Mouse (Mus musculus): Measurements from ENCODE around the gene Ei24. TPM values are rescaled to one million over a fixed set of nuclear protein-coding genes. Genes with fewer than 3 reads are reported as not detected.

Ei24 gene
- total RNA-seq (2015; ENCODE audit: low replicate concordance): 6.8 and 9.6 TPM in 2 replicates
- 6.7 and 16.0 TPM in 2 replicates for total RNA-seq (2017; ENCODE audit: low replicate concordance)

DNA sequence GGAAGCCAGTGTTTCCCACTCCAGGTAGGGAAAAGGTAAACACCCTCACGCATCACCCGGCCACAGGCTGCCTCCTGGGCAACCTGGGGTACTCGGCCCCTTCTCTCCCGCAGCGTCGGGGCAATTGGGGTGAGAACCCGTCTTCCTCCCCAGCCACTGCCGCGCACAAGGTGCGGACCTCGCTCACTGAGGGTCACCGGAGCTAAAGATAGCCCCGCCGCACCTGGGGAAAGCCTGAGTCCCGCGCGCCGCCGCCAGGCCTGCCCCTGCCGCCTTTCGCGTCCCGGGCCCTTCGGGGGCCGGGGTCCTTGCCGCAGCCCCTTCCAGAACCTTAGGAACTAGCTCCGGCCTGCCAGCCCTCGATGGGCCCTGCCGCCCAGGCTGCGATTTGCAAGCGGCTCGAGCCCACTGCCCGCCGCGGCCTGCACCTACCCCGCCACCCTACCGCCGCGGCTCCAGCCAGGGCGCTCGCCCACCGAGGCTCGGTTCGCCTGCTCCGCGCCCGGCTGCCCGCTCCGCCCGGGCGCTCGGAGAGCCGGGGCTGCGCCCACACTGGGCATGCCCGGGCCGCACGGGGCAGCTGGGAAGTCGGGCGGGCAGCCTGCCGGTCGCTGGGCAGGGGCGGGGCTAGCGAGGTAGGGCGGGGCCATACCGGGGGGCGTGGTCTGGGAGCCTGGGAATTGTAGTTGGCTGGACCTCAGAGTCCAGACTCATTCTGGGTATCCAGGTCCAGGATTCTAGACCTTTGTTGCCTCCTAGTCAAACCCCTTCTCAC is at the start of gene Ei24:
TSS of gene Ei24 (minus strand) at position 613 of the 775 bp plus-strand sequence.
- ATAC-seq (replicated peaks; ENCODE audit: low FRiP score, poor library complexity, severe bottlenecking): peak; percentile 96

DNA sequence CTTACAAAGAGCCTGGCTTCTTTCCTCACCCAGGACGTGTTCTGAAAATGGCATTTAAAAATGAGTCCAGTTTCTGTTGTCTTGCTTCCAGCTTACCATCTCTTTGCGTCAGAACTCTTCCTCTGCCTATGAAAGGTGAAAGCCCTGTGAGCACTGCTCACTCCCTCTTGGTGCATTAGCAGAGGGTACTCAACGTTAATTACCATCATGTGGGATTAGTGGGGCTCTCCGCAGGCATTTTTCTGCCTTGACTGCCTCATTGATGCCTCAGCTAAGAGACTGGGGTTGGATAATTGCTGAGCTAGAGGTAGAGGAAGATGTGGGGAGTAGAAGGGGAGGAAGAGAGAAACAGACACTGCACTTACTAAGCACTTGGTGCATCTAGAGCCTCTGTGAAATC is 49.2 kb upstream of the Ei24 start:
- no peak for ATAC-seq (replicated peaks; ENCODE audit: low FRiP score, poor library complexity, severe bottlenecking)

DNA sequence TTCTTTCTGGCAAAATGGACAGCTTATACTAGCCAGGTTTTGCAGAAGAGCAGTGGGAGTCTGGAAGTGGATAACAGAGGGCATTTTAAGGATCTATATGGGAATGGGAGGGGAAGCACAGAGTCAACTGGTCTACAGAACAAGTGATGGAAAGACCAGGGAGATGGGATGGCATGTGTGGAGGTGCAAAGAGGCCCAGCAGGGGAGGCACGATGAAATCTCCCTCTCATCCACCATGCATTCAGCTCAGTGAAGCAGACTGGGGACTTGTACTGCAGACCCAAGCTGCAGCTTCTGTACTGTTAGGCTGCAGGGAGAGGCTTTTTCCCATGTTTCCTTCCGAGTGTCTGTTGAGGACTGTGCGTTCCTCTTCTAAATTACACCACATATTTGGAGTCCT is 36.7 kb upstream of the Ei24 start:
- no peak for ATAC-seq (replicated peaks; ENCODE audit: low FRiP score, poor library complexity, severe bottlenecking)

DNA sequence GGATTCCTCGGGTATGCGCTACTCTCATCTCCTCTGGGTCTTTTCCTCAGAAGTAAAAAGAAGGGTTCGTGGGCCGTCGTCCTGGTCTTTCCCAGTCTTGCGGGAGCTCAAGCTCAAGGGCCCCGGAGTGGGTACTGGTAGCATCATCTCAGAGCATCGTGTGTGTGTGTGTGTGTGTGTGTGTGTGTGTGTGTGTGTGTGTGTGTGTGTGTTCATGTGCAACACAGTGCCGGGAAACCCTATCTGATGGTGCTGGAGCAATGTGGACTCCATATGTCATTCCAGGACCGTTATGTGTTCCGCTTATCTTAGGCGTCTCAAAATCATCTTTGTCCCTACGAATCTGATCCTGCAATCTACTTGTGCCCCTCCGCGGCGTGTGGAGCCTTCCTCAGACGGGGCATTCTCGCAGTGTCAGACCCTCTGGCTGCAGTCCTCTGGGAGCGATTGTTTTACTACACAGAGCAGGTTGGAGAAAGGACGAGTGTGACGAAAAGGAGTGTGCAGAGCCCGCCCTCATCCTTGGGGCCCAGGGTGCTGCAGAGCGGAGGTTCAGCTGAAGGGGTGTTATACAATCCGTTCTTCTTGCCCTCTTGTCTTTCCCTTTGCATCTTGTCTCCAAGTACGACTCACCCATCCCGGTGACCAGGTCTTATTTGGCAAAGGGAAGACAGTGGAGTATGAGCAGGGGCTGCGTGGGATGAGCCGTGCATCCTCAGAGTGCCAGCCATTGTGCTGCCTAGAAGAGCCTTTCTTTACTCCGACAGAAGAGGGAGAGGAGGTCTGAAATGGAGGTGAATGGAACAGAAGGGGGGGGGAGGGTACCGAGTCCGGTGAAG is 36.1 kb upstream of the Ei24 start:
- no peak for ATAC-seq (replicated peaks; ENCODE audit: low FRiP score, poor library complexity, severe bottlenecking)

DNA sequence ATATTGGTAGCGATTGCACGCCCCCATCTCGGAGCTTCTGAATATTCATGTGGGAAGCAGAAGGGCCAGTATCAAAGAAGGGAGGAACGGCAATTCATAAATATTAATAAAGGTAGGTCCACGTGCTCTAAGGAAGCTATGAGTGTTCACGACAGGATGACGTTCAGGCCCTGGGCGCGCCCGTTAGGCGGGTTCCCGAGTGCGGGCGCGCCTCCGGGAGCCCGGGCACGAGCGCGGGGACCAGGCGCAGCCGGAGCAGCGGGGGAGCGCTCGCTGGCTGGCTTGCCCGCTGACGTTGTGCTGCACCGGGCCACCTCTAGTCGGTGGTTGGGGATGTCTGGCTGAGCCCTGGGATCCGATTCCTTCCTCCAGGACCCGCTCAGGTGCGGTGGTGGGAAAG is 35.3 kb upstream of the Ei24 start:
- ATAC-seq (replicated peaks; ENCODE audit: low FRiP score, poor library complexity, severe bottlenecking): no peak

DNA sequence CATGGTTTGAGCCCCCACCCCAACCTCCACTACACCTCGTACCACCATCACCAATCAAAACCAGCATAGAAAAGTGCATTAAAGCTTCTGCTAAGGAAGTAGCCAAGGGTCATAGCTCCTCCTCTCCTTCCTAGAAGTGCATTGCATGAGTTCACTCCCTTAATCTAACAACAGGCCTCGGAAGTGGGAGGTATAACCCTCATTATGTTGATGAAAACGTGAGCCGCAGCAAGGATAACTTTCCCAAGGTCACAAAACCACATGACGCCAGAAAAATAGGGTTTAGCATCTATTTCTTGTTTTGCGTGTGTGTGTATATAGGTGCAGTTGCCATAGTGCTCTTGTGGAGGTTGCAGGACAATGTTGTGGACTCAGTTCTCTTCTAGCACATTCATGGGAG is 34.2 kb upstream of the Ei24 start:
- ATAC-seq (replicated peaks; ENCODE audit: low FRiP score, poor library complexity, severe bottlenecking): no peak

DNA sequence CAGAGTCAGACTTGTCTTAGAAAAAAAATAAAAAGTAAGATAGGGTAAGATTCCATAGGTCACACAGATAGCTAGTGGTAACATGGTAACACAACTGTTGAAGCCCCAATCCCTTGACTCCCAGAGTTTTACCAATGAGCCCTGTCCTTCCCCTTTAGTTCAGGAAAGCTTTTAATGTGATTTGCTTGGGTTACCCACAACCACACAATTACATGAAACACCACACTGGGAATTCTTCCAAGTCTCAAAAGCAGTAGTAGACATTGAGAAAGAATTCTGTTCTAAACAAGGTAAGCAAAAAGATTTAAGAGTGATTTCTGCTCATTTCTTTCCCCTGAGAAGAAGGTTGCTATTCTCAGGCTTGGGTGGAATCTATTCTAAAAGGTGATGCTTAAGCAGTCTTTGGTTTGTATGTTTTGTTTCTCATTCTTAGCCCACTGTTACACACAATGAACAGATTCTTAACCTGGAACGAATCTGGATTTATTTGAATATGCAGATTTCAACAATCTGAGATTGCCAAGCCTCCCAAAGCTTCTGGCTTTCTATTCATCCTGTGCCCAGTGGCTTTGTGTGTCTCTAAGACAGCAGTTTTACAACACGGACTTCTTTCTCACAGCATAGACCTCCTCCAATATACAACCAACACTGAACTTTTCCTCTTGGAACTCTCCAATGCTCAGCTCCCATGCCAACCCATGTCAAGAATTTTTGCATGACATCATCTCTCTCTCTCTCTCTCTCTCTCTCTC is 29.6 kb upstream of the Ei24 start:
- no peak for ATAC-seq (replicated peaks; ENCODE audit: low FRiP score, poor library complexity, severe bottlenecking)

DNA sequence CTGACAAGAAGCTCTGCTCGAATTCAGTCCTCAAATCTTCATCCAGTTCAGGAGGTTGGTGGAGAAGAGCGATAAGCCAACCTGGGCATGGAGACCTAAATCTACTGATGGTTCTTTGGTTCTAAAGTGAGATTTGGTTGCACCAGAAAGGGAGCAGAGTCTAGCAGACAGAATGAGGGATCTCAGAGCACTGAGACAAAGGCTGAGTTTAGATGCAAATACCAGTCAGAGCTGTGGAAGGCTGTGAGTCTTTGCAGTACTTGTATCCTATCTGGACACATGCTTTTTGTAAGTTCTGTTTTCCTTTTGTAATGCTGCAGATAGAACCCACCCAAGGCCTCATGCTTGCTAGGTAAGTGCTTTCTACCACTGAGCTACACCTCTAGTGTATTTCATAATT is 24.8 kb upstream of the Ei24 start:
- ATAC-seq (replicated peaks; ENCODE audit: low FRiP score, poor library complexity, severe bottlenecking): no peak

DNA sequence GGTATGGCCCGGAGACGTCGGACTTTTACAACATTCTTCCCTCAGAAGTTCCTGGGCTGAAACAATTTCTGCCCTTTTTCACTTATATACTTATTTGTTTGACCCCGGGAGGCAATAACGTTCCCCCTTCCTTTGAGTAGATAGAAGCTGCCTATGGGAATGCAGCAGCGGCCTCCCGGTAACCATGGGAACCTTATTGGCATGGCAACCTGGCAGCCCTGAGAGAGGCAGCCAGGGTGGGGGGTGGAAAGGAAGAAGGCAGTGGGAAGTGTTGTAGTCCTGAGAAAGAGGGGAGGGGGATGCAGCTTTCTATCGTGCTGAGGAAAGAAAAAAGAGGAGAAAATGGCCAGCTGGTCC is 24.4 kb upstream of the Ei24 start, which contains the start of gene Fez1:
TSS of gene Fez1 (plus strand) at position 221 of the 357 bp plus-strand sequence.
- no peak for ATAC-seq (replicated peaks; ENCODE audit: low FRiP score, poor library complexity, severe bottlenecking)

DNA sequence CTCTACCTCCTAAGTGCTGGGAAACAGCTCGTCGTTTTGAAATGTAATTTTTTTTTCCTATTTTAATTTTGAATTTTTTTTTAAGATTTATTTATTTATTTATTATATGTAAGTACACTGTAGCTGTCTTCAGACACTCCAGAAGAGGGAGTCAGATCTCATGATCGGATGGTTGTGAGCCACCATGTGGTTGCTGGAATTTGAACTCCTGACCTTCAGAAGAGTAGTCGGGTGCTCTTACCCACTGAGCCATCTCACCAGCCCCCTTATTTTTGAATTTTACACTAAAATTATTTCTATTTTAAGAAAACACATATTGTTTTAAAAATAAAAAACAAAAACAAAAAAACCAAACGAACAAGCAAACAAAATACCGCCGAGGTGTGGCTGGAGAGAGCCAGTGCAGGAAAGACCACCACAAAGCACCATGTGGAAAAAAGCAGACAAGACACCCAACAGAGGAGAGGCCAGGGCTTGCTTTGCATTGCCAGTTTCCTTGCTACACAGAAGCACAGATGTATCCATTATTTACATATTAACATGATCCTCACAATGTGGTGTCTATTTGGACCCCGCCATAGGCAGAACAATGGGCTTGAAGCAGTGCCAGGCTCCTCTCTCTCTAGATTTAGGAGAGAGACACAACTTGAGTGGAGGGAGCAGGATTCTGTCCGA is 23.9 kb upstream of the Ei24 start:
- no peak for ATAC-seq (replicated peaks; ENCODE audit: low FRiP score, poor library complexity, severe bottlenecking)

DNA sequence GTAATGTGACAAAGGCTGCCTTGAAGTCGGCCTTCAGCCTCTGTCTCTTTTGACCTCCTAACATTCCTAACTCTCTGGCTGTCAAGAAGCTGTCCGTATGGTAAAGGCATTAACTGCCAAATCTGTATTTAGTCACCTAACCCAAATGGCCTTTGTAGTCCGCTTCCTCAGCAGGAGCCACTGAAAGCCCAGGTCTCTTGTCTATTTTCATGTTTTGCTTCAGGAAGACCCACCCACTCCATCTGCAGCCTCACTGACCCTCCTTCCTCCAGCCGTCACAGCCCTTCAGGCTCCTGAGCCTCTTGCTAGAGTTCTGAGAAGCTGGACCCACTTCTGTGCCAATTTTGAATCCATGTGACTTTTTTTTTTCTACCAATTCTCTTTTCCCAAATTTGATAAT is 21.7 kb upstream of the Ei24 start:
- ATAC-seq (replicated peaks; ENCODE audit: low FRiP score, poor library complexity, severe bottlenecking): no peak

DNA sequence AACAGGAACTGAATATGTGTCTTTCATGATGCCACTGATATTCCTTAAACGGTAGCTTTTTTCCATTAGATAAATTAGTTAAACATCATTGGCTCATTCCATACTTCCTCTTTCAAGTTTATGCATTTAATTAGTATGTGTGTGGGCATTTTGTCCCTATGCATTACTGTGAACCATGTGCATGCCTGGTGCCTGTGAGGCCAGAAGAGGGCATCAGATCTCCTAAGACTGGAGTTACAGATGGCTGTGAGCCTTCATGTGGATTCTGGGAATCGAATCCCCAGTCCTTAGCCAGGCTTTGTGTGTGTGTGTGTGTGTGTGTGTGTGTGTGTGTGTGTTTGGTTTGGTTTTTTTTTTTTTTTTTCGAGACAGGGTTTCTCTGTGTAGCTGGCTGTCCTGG is 17.3 kb upstream of the Ei24 start:
- no peak for ATAC-seq (replicated peaks; ENCODE audit: low FRiP score, poor library complexity, severe bottlenecking)

DNA sequence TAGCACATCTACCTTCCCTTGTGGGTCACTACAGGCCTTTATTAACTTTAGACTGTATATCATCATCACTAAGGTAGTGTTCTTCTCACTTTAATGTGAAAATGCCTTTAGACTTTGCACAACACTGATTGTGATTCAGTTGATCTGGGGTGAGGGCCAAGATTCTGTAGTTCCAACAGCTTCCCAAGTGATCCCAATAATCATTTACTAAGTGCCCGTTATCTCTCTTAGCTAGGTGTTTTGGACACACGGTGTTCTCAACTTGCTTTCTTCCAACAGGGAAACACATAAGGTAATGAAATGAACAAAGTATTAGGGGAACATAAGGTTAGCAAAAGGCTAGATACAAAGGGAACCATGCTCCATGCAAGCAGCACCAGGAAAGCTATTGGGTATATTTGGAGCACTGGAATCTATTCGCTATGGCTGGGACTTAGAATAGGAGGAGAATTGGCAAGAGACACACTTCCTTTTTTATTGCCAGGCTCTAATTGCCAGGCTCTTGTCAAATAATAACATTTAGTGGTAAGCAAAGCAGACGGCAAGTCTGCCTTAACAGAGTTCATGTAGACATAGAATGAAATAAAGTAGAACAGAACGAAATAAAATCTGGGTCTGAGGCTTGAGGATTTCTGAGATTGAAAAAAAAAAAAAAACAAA is 11.1 kb upstream of the Ei24 start:
- ATAC-seq (replicated peaks; ENCODE audit: low FRiP score, poor library complexity, severe bottlenecking): no peak

DNA sequence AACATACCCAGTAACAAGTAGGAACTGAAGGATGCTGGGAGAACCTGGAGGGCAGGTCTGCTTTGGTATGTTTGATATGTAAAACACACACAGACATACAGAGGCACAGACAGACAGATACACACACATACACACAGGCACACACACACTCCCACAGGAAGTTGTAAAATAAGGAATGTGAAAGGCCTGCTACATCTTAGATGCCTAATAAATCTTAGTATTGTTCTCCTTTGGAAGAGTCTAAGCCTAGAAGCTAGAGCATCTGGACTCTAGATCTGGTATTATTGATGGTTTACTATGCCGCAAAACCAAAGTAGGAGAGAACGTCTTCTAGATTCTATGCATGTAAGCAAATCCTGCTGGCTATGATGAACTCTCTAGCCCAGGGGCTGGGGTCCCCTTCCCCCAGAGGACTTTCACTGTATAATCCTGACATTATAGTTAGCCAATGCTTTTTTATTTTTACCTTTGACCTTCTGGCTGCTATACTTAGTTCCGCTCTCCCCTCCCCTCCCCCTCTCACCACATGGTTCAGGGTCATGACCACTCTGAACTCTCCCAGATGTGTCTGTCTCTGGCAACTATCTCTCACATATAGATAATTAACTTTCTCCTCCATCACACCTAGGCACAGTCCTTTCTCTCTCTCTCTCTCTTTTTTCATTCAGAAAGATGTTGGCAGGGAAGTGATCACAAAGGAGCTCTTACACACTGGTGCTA is 8.2 kb upstream of the Ei24 start:
- no peak for ATAC-seq (replicated peaks; ENCODE audit: low FRiP score, poor library complexity, severe bottlenecking)

DNA sequence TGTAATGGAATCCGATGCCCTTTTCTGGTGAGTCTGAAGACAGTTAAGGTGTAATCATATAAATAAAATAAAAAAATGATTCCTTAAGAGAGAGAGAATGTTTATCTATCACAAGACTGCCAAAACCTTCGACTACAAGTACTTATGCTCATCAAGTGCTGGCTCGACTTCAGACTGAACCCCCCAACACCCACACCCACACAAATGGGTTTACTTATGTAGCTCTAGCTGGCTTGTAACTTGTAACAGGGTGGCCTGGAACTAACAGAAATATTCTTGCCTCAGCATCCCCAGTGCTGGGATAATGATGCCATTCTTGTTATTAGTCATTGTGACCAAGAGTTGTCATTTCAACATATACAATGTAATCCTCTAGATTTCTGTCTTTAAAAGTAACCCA is 6.7 kb upstream of the Ei24 start:
- no peak for ATAC-seq (replicated peaks; ENCODE audit: low FRiP score, poor library complexity, severe bottlenecking)

DNA sequence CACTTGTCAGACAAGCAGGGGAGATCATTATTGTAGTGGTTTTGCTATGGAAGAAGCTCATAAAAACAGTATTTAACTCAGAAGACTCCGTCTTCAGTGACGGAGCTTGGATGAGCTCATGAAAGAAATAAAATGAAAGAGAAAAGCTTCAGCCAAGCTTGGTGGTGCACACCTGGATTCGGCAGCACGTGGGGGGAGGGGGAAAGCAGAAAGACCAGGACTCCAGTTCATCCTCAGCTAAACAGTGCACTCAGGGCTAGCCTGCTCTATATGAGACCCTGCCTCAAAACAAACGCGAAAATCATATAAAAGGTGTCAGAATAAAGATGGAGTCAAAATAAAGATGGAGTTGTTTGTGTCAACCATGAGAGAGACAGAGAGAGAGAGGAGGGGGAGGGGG is 6.2 kb upstream of the Ei24 start:
- ATAC-seq (replicated peaks; ENCODE audit: low FRiP score, poor library complexity, severe bottlenecking): no peak

DNA sequence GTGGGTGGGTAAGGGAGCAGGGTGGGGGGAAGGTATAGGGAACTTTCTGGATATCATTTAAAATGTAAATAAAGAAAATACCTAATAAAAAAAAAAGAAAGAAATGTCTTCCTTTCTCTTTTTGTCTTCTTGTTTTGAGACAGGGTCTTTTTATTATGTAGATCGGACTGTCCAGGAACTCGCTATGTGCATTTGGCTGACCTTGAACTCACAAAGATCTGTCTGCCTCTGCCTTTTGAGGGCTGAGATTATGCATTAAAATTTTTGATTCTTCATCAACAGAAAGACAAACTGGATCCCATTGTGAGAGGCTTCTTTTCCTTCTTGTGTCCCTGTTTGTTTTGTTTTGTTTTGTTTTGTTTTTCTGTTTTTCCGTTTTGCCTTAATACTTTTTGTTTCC is 5.8 kb upstream of the Ei24 start:
- ATAC-seq (replicated peaks; ENCODE audit: low FRiP score, poor library complexity, severe bottlenecking): no peak

DNA sequence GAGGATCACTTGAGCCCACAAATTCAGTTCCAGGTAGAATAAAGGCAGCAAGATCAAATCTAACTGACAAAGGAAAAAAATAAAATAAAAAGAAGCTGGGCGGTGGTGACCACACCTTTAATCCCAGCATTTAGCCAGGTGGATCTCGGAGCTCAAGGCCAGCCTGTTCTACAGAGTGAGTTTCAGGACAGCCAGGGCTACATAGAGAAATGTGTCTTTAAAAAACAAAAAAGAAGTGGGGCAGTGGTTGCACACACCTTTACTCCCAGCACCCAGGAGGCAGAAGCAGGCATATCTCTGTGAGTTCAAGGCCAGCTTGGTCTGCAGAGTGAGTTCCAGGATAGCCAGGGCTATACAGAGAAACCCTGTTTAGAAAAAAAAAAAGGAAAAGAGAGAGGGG is 4.8 kb upstream of the Ei24 start:
- no peak for ATAC-seq (replicated peaks; ENCODE audit: low FRiP score, poor library complexity, severe bottlenecking)

DNA sequence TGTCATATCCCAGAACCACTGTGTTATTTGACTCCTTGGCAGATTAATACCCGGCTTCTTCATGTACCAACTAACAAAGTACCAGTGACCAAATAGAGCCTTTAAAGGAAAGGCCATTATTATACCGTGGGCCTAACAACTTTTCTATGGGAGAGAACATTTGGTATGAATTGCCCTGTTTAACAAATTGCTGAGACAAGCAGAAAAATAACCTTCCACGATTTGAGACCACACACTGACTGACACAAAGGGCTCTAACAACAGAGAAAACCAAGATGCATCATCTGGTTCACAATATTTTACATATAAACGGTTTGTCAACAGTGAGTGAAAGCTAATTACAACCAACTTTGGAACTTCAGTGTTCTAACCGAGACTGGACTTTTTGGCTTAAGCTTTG is 969 bp downstream of the Ei24 start:
- ATAC-seq (replicated peaks; ENCODE audit: low FRiP score, poor library complexity, severe bottlenecking): no peak

Data from erythroid progenitor cell, adult 5-6 weeks (primary cell).